In genomic region chr13:100939677-100940076, GRCm38 (mm10) we compare ENCODE assay signal across 8 mouse cellular contexts.
DNase-seq lines count a peak whose midpoint lies in the region; ATAC-seq and TF ChIP-seq lines count a peak whose summit lies in the region.

No protein-coding gene starts in this region.

- no peak overlapping the region for H3K9ac ChIP-seq in heart, embryonic 11.5 days (ENCODE audit: low read depth, low read length)
- no peak overlapping the region for H3K9ac ChIP-seq in MEL (ENCODE audit: control insufficient read depth, low read depth, low read length, poor library complexity, severe bottlenecking)

- WGBS in heart, embryonic 11.5 days (ENCODE audit: insufficient replicate concordance), result 32% methylated on average over 4 of the region's 4 CpGs

- H3K27me3 ChIP-seq in heart, embryonic 11.5 days (ENCODE audit: control insufficient read depth, insufficient read depth, low read length), result no peaks in the 10 kb centered on the region
- H3K27me3 ChIP-seq in MEL (ENCODE audit: control insufficient read depth in 1 of 2, insufficient read depth in 2 of 2, low read length in 2 of 2), result no peaks in the 10 kb centered on the region

- no peak overlapping the region for H3K4me2 ChIP-seq in heart, embryonic 11.5 days

- no peak for TF ChIP-seq EP300 in MEL (IDR thresholded peaks at IDR 0.05; ENCODE audit: low read depth in 1 of 2, low read length in 2 of 2)

- TF ChIP-seq POLR2A in MEL (IDR thresholded peaks at IDR 0.05; ENCODE audit: control insufficient read depth in 1 of 2, insufficient read depth in 1 of 2, low read depth in 1 of 2, low read length in 2 of 2, poor library complexity in 1 of 2), result no peak

- H3K27ac ChIP-seq in heart, embryonic 11.5 days (ENCODE audit: low read depth, low read length), result no peak overlapping the region
- H3K27ac ChIP-seq in MEL (ENCODE audit: control insufficient read depth, low read depth, low read length), result no peak overlapping the region

- no peaks in the 10 kb centered on the region for H3K36me3 ChIP-seq in heart, embryonic 11.5 days (ENCODE audit: control insufficient read depth, insufficient read depth, low read length)
- no peaks in the 10 kb centered on the region for H3K36me3 ChIP-seq in MEL (ENCODE audit: control insufficient read depth in 1 of 2, insufficient read depth in 2 of 2, low read length in 2 of 2)

- peak; percentile 70 for TF ChIP-seq RAD21 in MEL (IDR thresholded peaks at IDR 0.05; ENCODE audit: low read depth, low read length)

- TF ChIP-seq CTCF in MEL (IDR thresholded peaks at IDR 0.05 in 2 of 3, conservative IDR thresholded peaks at IDR 0.05 in 1 of 3; ENCODE audit: control insufficient read depth in 1 of 3, insufficient read depth in 1 of 3, low read depth in 2 of 3, low read length in 3 of 3, poor library complexity in 1 of 3, severe bottlenecking in 1 of 3), result peak; percentile 68 to 86 (median 79)

- ATAC-seq in heart, embryonic 11.5 days (replicated peaks; ENCODE audit: insufficient number of reproducible peaks, low FRiP score, low TSS enrichment), result no peak

- H3K9me3 ChIP-seq in heart, embryonic 11.5 days (replicated peaks; ENCODE audit: control insufficient read depth, low read length), result no peaks in the 10 kb centered on the region
- no peaks in the 10 kb centered on the region for H3K9me3 ChIP-seq in MEL (replicated peaks; ENCODE audit: insufficient read depth, low read length)

- no peaks in the 10 kb centered on the region for H3K4me1 ChIP-seq in heart, embryonic 11.5 days (ENCODE audit: control insufficient read depth, insufficient read depth, low read length)
- no peaks in the 10 kb centered on the region for H3K4me1 ChIP-seq in MEL (ENCODE audit: control insufficient read depth in 1 of 2, insufficient read depth in 2 of 2, low read length in 2 of 2)

- peak; percentile 82 for DNase-seq in heart, adult 11 months
- peak; percentile 49 for DNase-seq in MEL (ENCODE audit: low read depth, low spot score)
- peak; percentile 69 for DNase-seq in cerebellum, adult 9-11 months
- DNase-seq in gastrocnemius, adult 8-10 months (ENCODE audit: low spot score in 2 of 2), result peak; percentile 15 to 18
- peak; percentile 75 for DNase-seq in layer of hippocampus, adult 11-12 months (ENCODE audit: low spot score)
- DNase-seq in lung, postnatal 25 days (ENCODE audit: low spot score), result peak; percentile 28
- DNase-seq in thymus, postnatal 0 days (ENCODE audit: low spot score), result peak; percentile 23

- no peaks in the 10 kb centered on the region for H3K79me2 ChIP-seq in MEL (ENCODE audit: control insufficient read depth, insufficient read depth, low read length, poor library complexity)

- H3K4me3 ChIP-seq in heart, embryonic 11.5 days (ENCODE audit: low read depth, low read length), result no peak overlapping the region
- H3K4me3 ChIP-seq in MEL (ENCODE audit: control insufficient read depth in 1 of 2, insufficient read depth in 1 of 2, low read depth in 2 of 2, low read length in 2 of 2), result no peak overlapping the region

TF ChIP-seq in MEL, 35 proteins besides CTCF, POLR2A, EP300 and RAD21:
- TF ChIP-seq SMC3 (IDR thresholded peaks at IDR 0.05; ENCODE audit: low read depth, low read length), result peak; percentile 61
- no peak for TF ChIP-seq NRF1 (IDR thresholded peaks at IDR 0.05; ENCODE audit: insufficient read depth, low read depth, low read length, poor library complexity, severe bottlenecking)
- TF ChIP-seq ZC3H11A (IDR thresholded peaks at IDR 0.05; ENCODE audit: low read depth, low read length), result peak; percentile 58; the same call in 1 of the 2 replicates

Comparison
In these comparisons a context has a peak if more than half of its experiments do, and no peak if none do; other contexts are left out.
1. DNase-seq: peak in every context shown above with its lines; median percentile 82 in heart, adult 11 months; 75 in layer of hippocampus, adult 11-12 months; 69 in cerebellum, adult 9-11 months; 49 in MEL; 28 in lung, postnatal 25 days; 23 in thymus, postnatal 0 days; 16 in gastrocnemius, adult 8-10 months.